Mouse (Mus musculus) right cerebral cortex, postnatal 10 days (tissue): ENCODE measurements around the gene Olfr1395.

Source experiments
- DNase-seq, 2 experiments: peaks; one replicate each; pipeline ENCODE4 v3.0.0; 2021; ENCODE audit warnings: low spot score in 2 of 2

The Olfr1395 gene

GRCm38 (mm10) chr11:49141974-49142373 lies at the start of gene Olfr1395:
TSS of gene Olfr1395 (plus strand) at chr11:49142274.
- no peak for DNase-seq

- DNase-seq: no peak
These were observed 49.3 kb upstream of the Olfr1395 start for GRCm38 (mm10) chr11:49092786-49093185.

- DNase-seq: no peak
These were observed 48.0 kb upstream of the Olfr1395 start for GRCm38 (mm10) chr11:49093861-49094660.

- no peak for DNase-seq
These were observed 46.7 kb upstream of the Olfr1395 start for GRCm38 (mm10) chr11:49095367-49095766.

- DNase-seq: no peak
These were observed 41.7 kb upstream of the Olfr1395 start for GRCm38 (mm10) chr11:49100409-49100808.

GRCm38 (mm10) chr11:49101500-49101899 lies 40.6 kb upstream of the Olfr1395 start:
- DNase-seq: no peak

GRCm38 (mm10) chr11:49103047-49103693 lies 38.9 kb upstream of the Olfr1395 start:
- DNase-seq: peak; percentile 88 to 93

GRCm38 (mm10) chr11:49105752-49106151 lies 36.3 kb upstream of the Olfr1395 start:
- DNase-seq: no peak

- DNase-seq: no peak
These were observed 34.2 kb upstream of the Olfr1395 start for GRCm38 (mm10) chr11:49107650-49108537.

- DNase-seq: peak in 1 of 2 experiments; percentile 33
These were observed 33.2 kb upstream of the Olfr1395 start for GRCm38 (mm10) chr11:49108833-49109232.

GRCm38 (mm10) chr11:49111000-49111399 lies 31.1 kb upstream of the Olfr1395 start:
- peak in 1 of 2 experiments; percentile 41 for DNase-seq

- DNase-seq: peak in 1 of 2 experiments; percentile 46
These were observed 29.4 kb upstream of the Olfr1395 start for GRCm38 (mm10) chr11:49112624-49113219.

- DNase-seq: no peak
These were observed 27.9 kb upstream of the Olfr1395 start for GRCm38 (mm10) chr11:49114158-49114557.

GRCm38 (mm10) chr11:49114774-49115173 lies 27.3 kb upstream of the Olfr1395 start, which contains the start of gene Olfr1396:
TSS of gene Olfr1396 (minus strand) at chr11:49114874.
- DNase-seq: no peak

- DNase-seq: no peak
These were observed 22.4 kb upstream of the Olfr1395 start for GRCm38 (mm10) chr11:49119635-49120034.

- no peak for DNase-seq
These were observed 17.9 kb upstream of the Olfr1395 start for GRCm38 (mm10) chr11:49124169-49124568.

- no peak for DNase-seq
These were observed 12.0 kb downstream of the Olfr1395 start, which contains the start of gene Olfr1394 for GRCm38 (mm10) chr11:49154077-49154476. TSS of gene Olfr1394 (plus strand) at chr11:49154377.

GRCm38 (mm10) chr11:49156821-49157814 lies 15.0 kb downstream of the Olfr1395 start:
- DNase-seq: no peak

GRCm38 (mm10) chr11:49168839-49169611 lies 27.0 kb downstream of the Olfr1395 start:
- peak in 1 of 2 experiments; percentile 32 for DNase-seq
